Mouse (Mus musculus) forebrain, postnatal 0 days (tissue): ENCODE data around the gene Ivns1abp. TPM values are rescaled to one million over a fixed set of nuclear protein-coding genes. Genes with fewer than 3 reads are reported as not detected.

ENCODE experiments used
- ATAC-seq: fragments of 200-750 bp; cut with Nextera tagmentation; 2 replicates; pipeline ENCODE4 v1.8.0; 2017; ENCODE audit warnings: mild to moderate bottlenecking, moderate library complexity
- DNase-seq: peaks from one replicate; pipeline ENCODE4 v3.0.0-alpha.2; 2015
- H3K27ac ChIP-seq: fragments of 300-500 bp; sonication (generic); 2 replicates; pipeline ENCODE4 v1.5.1; 2014; ENCODE audit warnings: low read depth, mild to moderate bottlenecking, antibody characterized with exemption, low read length, moderate library complexity, mixed read lengths
- H3K27me3 ChIP-seq: fragments of 300-500 bp; sonication (generic); 2 replicates; pipeline ENCODE4 v1.6.1; 2014; ENCODE audit warnings: mild to moderate bottlenecking, low read length, mixed read lengths; ENCODE audit not compliant: insufficient read depth
- H3K36me3 ChIP-seq: fragments of 300-500 bp; sonication (generic); 2 replicates; pipeline ENCODE4 v1.6.1; 2014; ENCODE audit warnings: mild to moderate bottlenecking, moderate library complexity; ENCODE audit not compliant: insufficient read depth
- H3K4me1 ChIP-seq: fragments of 300-500 bp; sonication (generic); 2 replicates; pipeline ENCODE4 v1.6.1; 2014; ENCODE audit warnings: antibody characterized with exemption; ENCODE audit not compliant: insufficient read depth
- H3K4me2 ChIP-seq: fragments of 300-500 bp; sonication (generic); 2 replicates; pipeline ENCODE4 v1.6.1; 2014; ENCODE audit warnings: low read depth, mild to moderate bottlenecking, moderate library complexity
- H3K4me3 ChIP-seq: fragments of 300-500 bp; sonication (generic); 2 replicates; pipeline ENCODE4 v1.5.1; 2014; ENCODE audit warnings: low read depth, low read length, mixed read lengths
- H3K9ac ChIP-seq: fragments of 300-500 bp; sonication (generic); 2 replicates; pipeline ENCODE4 v1.6.1; 2014; ENCODE audit warnings: mild to moderate bottlenecking
- H3K9me3 ChIP-seq: fragments of 300-500 bp; sonication (generic); 2 replicates; pipeline ENCODE4 v1.6.1; 2016; ENCODE audit warnings: low read length
- CTCF ChIP-seq: sonication (generic); IDR thresholded peaks from 2 replicates; pipeline ENCODE4 v1.5.1; 2016; ENCODE audit warnings: antibody characterized with exemption, control low read depth, low read depth
- WGBS: fragments of 180-500 bp; shearing (Covaris S2); extraction: QIAGEN DNeasy Blood & Tissue Kit; methylation state at CpG from one replicate; pipeline ENCODE4 v1.1.7; 2014; 5-methylcytosine and 5-hydroxymethylcytosine counted together
- polyA plus RNA-seq: library from polyadenylated mRNA; unstranded; fragments of >200 nt; fragmentation: Nextera tagmentation; extraction: Ambion mirVana; gene quantifications from 2 replicates; pipeline ENCODE4 v1.2.1, GENCODE M21; 2015
- total RNA-seq: library from RNA; depleted of rRNA; stranded (reverse); fragments of >200 nt; gene quantifications from 2 replicates; pipeline ENCODE4 v1.2.3, GENCODE M21; 2014

Gene Ivns1abp
- total and polyA plus RNA-seq, 2 experiments from 2014 or later: 217 to 251 TPM

- ATAC-seq (no peak), DNase-seq (no peak)
- Histone ChIP-seq H3K9me3 (no peaks in the 10 kb centered on the region), H3K4me1 (peaks cover 6% of the 10 kb centered on the region), H3K27ac (no peak overlapping the region), H3K4me3 (no peak overlapping the region), H3K4me2 (no peak overlapping the region), H3K9ac (no peak overlapping the region), H3K27me3 (no peaks in the 10 kb centered on the region), H3K36me3 (no peaks in the 10 kb centered on the region)
- WGBS: 82% methylated on average over 8 of the region's 8 CpGs
- no peak for TF ChIP-seq CTCF
Measured at GRCm38 (mm10) chr1:151341321-151342044, 2.8 kb upstream of the Ivns1abp start.

- Histone ChIP-seq H3K9ac (no peak overlapping the region), H3K36me3 (no peaks in the 10 kb centered on the region), H3K4me2 (no peak overlapping the region), H3K4me1 (peaks cover 6% of the 10 kb centered on the region), H3K27ac (no peak overlapping the region), H3K9me3 (no peaks in the 10 kb centered on the region), H3K27me3 (no peaks in the 10 kb centered on the region), H3K4me3 (no peak overlapping the region)
- no peak for DNase-seq
- WGBS: 54% methylated on average over 3 of the region's 3 CpGs
- TF ChIP-seq CTCF: no peak
- ATAC-seq: no peak
Measured at GRCm38 (mm10) chr1:151342311-151342710, 2.0 kb upstream of the Ivns1abp start.

DNA sequence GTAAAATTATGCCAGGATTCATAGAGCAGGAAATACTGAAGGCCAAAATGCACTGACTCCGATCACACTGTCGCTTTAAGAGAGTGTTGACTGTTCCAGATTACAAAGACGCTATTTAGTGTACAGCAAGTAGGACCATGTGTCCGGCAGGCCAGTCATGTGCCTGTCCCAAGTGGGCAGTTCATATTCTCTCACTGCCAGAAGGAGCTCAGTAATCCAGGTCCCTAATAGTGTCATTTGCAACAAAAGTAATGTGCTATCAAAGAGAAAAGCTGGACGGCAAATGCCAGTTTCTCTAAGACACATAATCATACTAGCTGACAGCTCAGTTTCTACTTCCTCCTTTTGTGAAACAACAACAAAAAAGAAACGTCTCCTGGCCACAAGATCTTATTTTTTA is 1.3 kb upstream of the Ivns1abp start:
- Histone ChIP-seq H3K9ac (no peak overlapping the region), H3K4me2 (peak overlapping the region; percentile 74), H3K4me1 (peaks cover 6% of the 10 kb centered on the region), H3K27me3 (no peaks in the 10 kb centered on the region), H3K4me3 (peak overlapping the region; percentile 4; the same call in 1 of the 2 replicates), H3K36me3 (no peaks in the 10 kb centered on the region), H3K9me3 (no peaks in the 10 kb centered on the region), H3K27ac (no peak overlapping the region)
- DNase-seq (no peak), ATAC-seq (no peak)
- WGBS: 23% methylated on average over 6 of the region's 6 CpGs
- TF ChIP-seq CTCF: no peak

DNA sequence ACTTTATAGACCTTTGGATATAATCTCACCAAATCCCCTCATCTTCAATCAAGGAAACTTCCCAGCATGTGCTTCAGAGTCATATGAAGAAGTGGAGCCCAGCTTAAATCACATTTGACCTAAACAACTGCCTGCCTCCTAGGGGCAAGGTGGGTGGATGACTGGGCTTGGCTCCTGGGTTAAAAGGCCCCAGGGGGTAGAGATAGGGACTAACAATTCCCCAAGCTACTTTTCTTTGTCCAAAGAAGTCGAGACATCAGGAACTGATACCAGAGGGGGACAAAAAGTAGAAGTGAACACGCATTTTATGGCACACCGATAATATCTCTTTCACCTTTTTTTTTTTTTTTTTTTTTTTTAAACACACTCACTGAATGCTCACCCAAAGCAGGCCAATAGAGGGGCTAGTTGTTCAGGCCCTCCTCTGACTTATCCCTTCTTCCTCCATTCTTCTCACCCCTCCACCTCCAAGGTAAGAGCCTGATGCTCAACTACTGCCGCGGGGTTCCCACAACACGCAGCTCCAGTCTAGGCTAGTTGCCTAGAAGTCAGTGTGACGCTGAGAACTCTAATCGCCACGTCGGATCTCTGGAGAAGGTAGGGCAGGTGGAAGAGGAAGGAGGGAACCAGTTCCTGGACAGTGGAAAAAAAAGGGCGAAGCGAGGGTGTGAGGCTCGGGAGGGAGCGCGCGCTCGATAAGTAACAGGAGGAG is 550 bp upstream of the Ivns1abp start:
- peaks cover 6% of the 10 kb centered on the region for H3K4me1 ChIP-seq
- peak overlapping the region; percentile 89 for H3K4me3 ChIP-seq
- TF ChIP-seq CTCF: no peak; the same call in 1 of the 2 replicates
- H3K4me2 ChIP-seq: peak overlapping the region; percentile 74
- H3K27ac ChIP-seq: peak overlapping the region; percentile 70
- ATAC-seq: no peak
- no peaks in the 10 kb centered on the region for H3K9me3 ChIP-seq
- no peaks in the 10 kb centered on the region for H3K27me3 ChIP-seq
- H3K9ac ChIP-seq: peak overlapping the region; percentile 98
- 1% methylated on average over 17 of the region's 17 CpGs for WGBS
- no peaks in the 10 kb centered on the region for H3K36me3 ChIP-seq
- no peak for DNase-seq

DNA sequence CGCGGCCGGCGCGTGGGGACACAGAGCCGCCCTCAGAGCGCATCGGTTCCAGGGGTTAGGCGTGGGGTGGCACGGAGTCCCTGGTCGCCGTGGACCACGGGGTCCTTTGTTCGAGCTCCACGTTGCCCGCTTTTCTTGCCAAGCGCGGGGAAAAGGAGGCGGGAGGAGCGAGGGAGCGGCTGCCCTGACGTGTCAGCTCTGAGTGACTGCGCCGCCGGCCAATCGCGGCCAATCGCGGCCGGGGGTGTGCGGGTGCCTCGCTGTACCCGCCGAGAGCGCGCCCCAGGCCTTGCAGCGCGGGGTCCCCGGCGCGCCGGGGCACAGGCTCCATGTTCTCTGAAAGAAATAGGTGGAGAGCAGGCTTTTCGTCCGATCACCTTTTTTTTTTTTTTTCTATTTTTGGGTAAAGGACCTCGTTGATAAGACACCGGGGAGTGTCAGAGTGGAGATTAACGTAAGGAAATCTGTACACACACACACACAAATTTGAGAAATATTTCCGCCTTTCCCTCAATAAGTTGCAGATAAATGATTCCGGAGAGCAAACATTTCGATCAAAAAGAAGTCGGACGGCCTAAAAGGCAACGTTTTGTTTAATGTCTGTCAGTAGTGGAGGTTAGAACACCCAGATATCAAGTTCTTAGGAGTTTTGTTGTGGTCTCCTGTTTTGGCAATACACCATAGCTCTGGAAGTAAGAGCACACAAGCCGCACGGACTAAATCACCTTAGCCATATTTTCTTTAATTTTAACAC is 1.0 kb downstream of the Ivns1abp start:
- Histone ChIP-seq H3K36me3 (peaks cover 2% of the 10 kb centered on the region; the same call in 1 of the 2 replicates), H3K4me2 (peak overlapping the region; percentile 74), H3K9ac (peak overlapping the region; percentile 98), H3K27me3 (no peaks in the 10 kb centered on the region), H3K9me3 (no peaks in the 10 kb centered on the region), H3K27ac (peak overlapping the region; percentile 96), H3K4me3 (peak overlapping the region; percentile 89), H3K4me1 (peaks cover 6% of the 10 kb centered on the region)
- DNase-seq (peak; percentile 96), ATAC-seq (peak; percentile 86)
- 3% methylated on average over 54 of the region's 55 CpGs for WGBS
- no peak for TF ChIP-seq CTCF

GRCm38 (mm10) chr1:151345863-151346195 is 1.6 kb downstream of the Ivns1abp start:
- peak overlapping the region; percentile 89 for H3K4me3 ChIP-seq
- no peak overlapping the region for H3K27ac ChIP-seq
- TF ChIP-seq CTCF: no peak
- H3K9ac ChIP-seq: peak overlapping the region; percentile 98
- no peaks in the 10 kb centered on the region for H3K27me3 ChIP-seq
- peak overlapping the region; percentile 74 for H3K4me2 ChIP-seq
- DNase-seq (no peak), ATAC-seq (no peak)
- H3K9me3 ChIP-seq: no peaks in the 10 kb centered on the region
- H3K4me1 ChIP-seq: peaks cover 6% of the 10 kb centered on the region
- peaks cover 7% of the 10 kb centered on the region; the same call in 1 of the 2 replicates for H3K36me3 ChIP-seq
